Mouse (Mus musculus) brain, embryonic 14.5 days (tissue): ENCODE measurements around the gene Fars2.

Experiments
- CTCF ChIP-seq: fragments of 200-500 bp; IDR thresholded peaks from 2 replicates; pipeline ENCODE4 v1.5.1; 2012; ENCODE audit warnings: inconsistent platforms, mild to moderate bottlenecking, moderate library complexity, borderline replicate concordance; ENCODE audit not compliant: insufficient read depth, insufficient read length; ENCODE audit errors: extremely low read depth
- POLR2A ChIP-seq: fragments of 200-500 bp; IDR thresholded peaks from 2 replicates; pipeline ENCODE4 v1.6.1; 2012; ENCODE audit warnings: mild to moderate bottlenecking, inconsistent platforms, borderline replicate concordance; ENCODE audit not compliant: poor library complexity, insufficient read depth, insufficient read length, severe bottlenecking; ENCODE audit errors: extremely low read depth

DNA sequence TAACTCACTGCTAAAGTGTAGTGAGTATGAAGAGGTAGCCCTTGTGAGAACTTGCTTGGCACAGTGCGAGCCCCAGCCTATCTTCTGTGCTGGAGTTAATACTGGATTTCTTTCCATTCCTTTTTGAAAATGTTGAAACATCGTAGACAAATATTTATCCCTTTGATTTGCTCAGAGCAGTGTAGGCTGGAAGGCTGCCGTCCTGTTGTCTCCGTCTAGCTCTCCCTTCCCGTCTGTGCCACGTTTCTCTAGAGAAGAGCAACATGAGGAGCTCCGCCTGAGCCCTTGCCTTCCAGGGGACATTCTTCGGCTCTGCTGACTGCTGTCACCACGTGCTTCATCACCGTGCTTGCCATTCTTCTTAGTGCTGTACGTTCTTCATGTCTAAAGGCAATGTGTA is 234.3 kb downstream of the Fars2 start:
- TF ChIP-seq CTCF (no peak), POLR2A (no peak)
